Mouse (Mus musculus): ENCODE results near the gene Il3ra. TPM values are rescaled to one million over a fixed set of nuclear protein-coding genes. Genes with fewer than 3 reads are reported as not detected.

The Il3ra gene
- polyA plus RNA-seq, 1 experiment = 69.0 TPM

GRCm38 (mm10) chr14:14347151-14347835 lies 1.2 kb downstream of the Il3ra start:
- DNase-seq = peak; percentile 45

GRCm38 (mm10) chr14:14347836-14348621 lies 2.0 kb downstream of the Il3ra start:
- TF ChIP-seq POLR2A (IDR thresholded peaks at IDR 0.05; ENCODE audit: control insufficient read depth, extremely low read depth, insufficient read depth, low read length, poor library complexity) (no peak), CTCF (IDR thresholded peaks at IDR 0.05; ENCODE audit: borderline replicate concordance, control insufficient read depth, extremely low read depth, insufficient read depth, low read length, poor library complexity) (no peak)
- H3K27me3 ChIP-seq (ENCODE audit: control insufficient read depth, insufficient read depth, low read length) = no peaks in the 10 kb centered on the region
- DNase-seq = peak; percentile 48
- no peak overlapping the region for H3K4me3 ChIP-seq (ENCODE audit: control insufficient read depth, insufficient read depth, low read length)
- no peak overlapping the region for H3K27ac ChIP-seq (ENCODE audit: control insufficient read depth, insufficient read depth, low read length)
- H3K4me1 ChIP-seq (replicated peaks; ENCODE audit: control insufficient read depth, insufficient read depth, low read length) = no peaks in the 10 kb centered on the region; the same call in 1 of the 2 replicates
- WGBS = 98% methylated on average over 14 of the region's 14 CpGs
- H3K36me3 ChIP-seq (ENCODE audit: control insufficient read depth, insufficient read depth, low read length) = no peaks in the 10 kb centered on the region

More at GRCm38 (mm10) chr14:14347151-14347835, 1.2 kb downstream of the Il3ra start:
- no peaks in the 10 kb centered on the region for H3K27me3 ChIP-seq (ENCODE audit: control insufficient read depth, insufficient read depth, low read length)
- no peaks in the 10 kb centered on the region for H3K36me3 ChIP-seq (ENCODE audit: control insufficient read depth, insufficient read depth, low read length)
- 85% methylated on average over 17 of the region's 17 CpGs for WGBS
- H3K4me1 ChIP-seq (replicated peaks; ENCODE audit: control insufficient read depth, insufficient read depth, low read length) = no peaks in the 10 kb centered on the region; the same call in 1 of the 2 replicates
- no peak overlapping the region for H3K27ac ChIP-seq (ENCODE audit: control insufficient read depth, insufficient read depth, low read length)
- no peak for TF ChIP-seq CTCF (IDR thresholded peaks at IDR 0.05; ENCODE audit: borderline replicate concordance, control insufficient read depth, extremely low read depth, insufficient read depth, low read length, poor library complexity)
- TF ChIP-seq POLR2A (IDR thresholded peaks at IDR 0.05; ENCODE audit: control insufficient read depth, extremely low read depth, insufficient read depth, low read length, poor library complexity) = no peak
- H3K4me3 ChIP-seq (ENCODE audit: control insufficient read depth, insufficient read depth, low read length) = no peak overlapping the region

GRCm38 (mm10) chr14:14348674-14349401 lies 2.8 kb downstream of the Il3ra start:
- no peak for TF ChIP-seq POLR2A (IDR thresholded peaks at IDR 0.05; ENCODE audit: control insufficient read depth, extremely low read depth, insufficient read depth, low read length, poor library complexity)
- no peak for TF ChIP-seq CTCF (IDR thresholded peaks at IDR 0.05; ENCODE audit: borderline replicate concordance, control insufficient read depth, extremely low read depth, insufficient read depth, low read length, poor library complexity)
- no peak for DNase-seq

GRCm38 (mm10) chr14:14349485-14350262 lies 3.6 kb downstream of the Il3ra start:
- no peak for TF ChIP-seq CTCF (IDR thresholded peaks at IDR 0.05; ENCODE audit: borderline replicate concordance, control insufficient read depth, extremely low read depth, insufficient read depth, low read length, poor library complexity)
- TF ChIP-seq POLR2A (IDR thresholded peaks at IDR 0.05; ENCODE audit: control insufficient read depth, extremely low read depth, insufficient read depth, low read length, poor library complexity) = no peak
- Histone ChIP-seq H3K4me1 (replicated peaks; ENCODE audit: control insufficient read depth, insufficient read depth, low read length) (no peaks in the 10 kb centered on the region; the same call in 1 of the 2 replicates), H3K27ac (ENCODE audit: control insufficient read depth, insufficient read depth, low read length) (no peak overlapping the region), H3K4me3 (ENCODE audit: control insufficient read depth, insufficient read depth, low read length) (no peak overlapping the region), H3K27me3 (ENCODE audit: control insufficient read depth, insufficient read depth, low read length) (no peaks in the 10 kb centered on the region), H3K36me3 (ENCODE audit: control insufficient read depth, insufficient read depth, low read length) (no peaks in the 10 kb centered on the region)
- WGBS = 98% methylated on average over 20 of the region's 20 CpGs
- no peak for DNase-seq

More at GRCm38 (mm10) chr14:14348674-14349401, 2.8 kb downstream of the Il3ra start:
- Histone ChIP-seq H3K27ac (ENCODE audit: control insufficient read depth, insufficient read depth, low read length) (no peak overlapping the region), H3K4me1 (replicated peaks; ENCODE audit: control insufficient read depth, insufficient read depth, low read length) (no peaks in the 10 kb centered on the region; the same call in 1 of the 2 replicates), H3K4me3 (ENCODE audit: control insufficient read depth, insufficient read depth, low read length) (no peak overlapping the region), H3K27me3 (ENCODE audit: control insufficient read depth, insufficient read depth, low read length) (no peaks in the 10 kb centered on the region), H3K36me3 (ENCODE audit: control insufficient read depth, insufficient read depth, low read length) (no peaks in the 10 kb centered on the region)
- WGBS = 98% methylated on average over 26 of the region's 26 CpGs

- H3K4me3 ChIP-seq (ENCODE audit: control insufficient read depth, insufficient read depth, low read length) = no peak overlapping the region
- H3K36me3 ChIP-seq (ENCODE audit: control insufficient read depth, insufficient read depth, low read length) = no peaks in the 10 kb centered on the region
- WGBS = 99% methylated on average over 29 of the region's 29 CpGs
- H3K27ac ChIP-seq (ENCODE audit: control insufficient read depth, insufficient read depth, low read length) = no peak overlapping the region
- no peak for TF ChIP-seq CTCF (IDR thresholded peaks at IDR 0.05; ENCODE audit: borderline replicate concordance, control insufficient read depth, extremely low read depth, insufficient read depth, low read length, poor library complexity)
- no peak for TF ChIP-seq POLR2A (IDR thresholded peaks at IDR 0.05; ENCODE audit: control insufficient read depth, extremely low read depth, insufficient read depth, low read length, poor library complexity)
- no peaks in the 10 kb centered on the region for H3K27me3 ChIP-seq (ENCODE audit: control insufficient read depth, insufficient read depth, low read length)
- no peaks in the 10 kb centered on the region; the same call in 1 of the 2 replicates for H3K4me1 ChIP-seq (replicated peaks; ENCODE audit: control insufficient read depth, insufficient read depth, low read length)
- DNase-seq = no peak
These were observed 4.4 kb downstream of the Il3ra start for GRCm38 (mm10) chr14:14350263-14351147.

All from thymus, adult 2 months (tissue).